Mouse (Mus musculus) monocyte, adult 2 months (primary cell): ENCODE data around the gene Narfl.

Experiments used
- DNase-seq, 2 experiments: peaks; one replicate each; pipeline ENCODE4 v3.0.0; 2022; ENCODE audit warnings: low spot score in 2 of 2, low read depth in 1 of 2

The Narfl gene

DNA sequence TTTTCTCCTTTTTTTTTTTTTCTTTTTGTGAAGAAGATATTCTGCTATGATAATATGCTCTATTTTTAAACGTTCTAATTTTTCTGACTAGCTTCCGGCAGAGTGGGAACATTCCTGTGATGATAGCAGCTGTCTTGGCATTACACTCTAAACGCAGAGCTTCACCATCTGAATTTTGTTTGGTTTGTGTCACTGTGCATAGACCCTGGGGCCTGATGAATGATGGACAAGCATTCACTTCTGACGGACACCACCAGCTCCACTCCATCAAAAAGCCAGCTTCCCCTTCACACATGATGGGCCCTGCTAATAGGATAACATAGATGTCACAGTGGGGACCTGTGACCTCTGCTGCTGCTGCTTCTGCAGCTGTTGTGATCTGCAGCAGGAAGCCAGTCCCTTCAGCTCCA lies 12.0 kb upstream of the Narfl start:
- no peak for DNase-seq

GRCm38 (mm10) chr17:25762591-25762990 lies 11.0 kb upstream of the Narfl start:
- DNase-seq = no peak

DNA sequence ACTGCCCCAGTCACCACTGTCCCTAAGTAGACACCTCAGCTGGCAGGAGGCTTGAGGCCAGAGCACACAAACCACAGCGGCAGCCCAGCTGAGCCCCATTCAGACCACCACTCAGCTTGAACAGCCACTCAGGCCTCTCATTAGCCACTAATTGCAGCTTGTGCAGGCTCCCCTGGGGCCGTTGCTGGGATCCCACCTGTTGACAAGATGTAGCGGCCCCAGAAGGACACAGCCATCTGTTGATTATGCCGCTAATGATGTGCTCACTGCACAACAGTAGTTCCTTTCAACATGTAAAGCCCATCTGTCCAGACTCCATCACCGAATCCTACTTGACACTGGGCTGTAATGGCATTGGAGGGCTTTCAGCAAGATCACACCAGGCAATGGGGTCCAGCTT lies 7.7 kb upstream of the Narfl start:
- no peak for DNase-seq

DNA sequence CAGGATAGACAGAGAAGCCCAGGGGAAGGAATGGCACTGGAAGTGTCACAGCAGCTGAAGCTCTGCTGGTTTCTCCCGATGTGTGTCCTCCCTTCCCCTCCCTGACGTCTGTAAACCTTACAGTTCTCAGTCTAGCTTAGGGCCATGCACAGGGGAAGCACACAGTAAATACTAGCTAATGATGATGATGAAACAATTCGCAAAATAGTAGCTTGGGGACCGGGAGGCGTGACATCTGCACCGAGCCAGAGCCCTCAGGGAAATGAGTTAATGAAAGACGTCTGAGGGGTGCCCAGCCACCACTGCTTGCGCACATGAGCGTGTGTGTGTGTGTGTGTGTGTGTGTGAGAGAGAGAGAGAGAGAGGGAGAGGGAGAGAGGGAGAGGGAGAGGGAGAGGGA lies 4.2 kb upstream of the Narfl start:
- DNase-seq = no peak

DNA sequence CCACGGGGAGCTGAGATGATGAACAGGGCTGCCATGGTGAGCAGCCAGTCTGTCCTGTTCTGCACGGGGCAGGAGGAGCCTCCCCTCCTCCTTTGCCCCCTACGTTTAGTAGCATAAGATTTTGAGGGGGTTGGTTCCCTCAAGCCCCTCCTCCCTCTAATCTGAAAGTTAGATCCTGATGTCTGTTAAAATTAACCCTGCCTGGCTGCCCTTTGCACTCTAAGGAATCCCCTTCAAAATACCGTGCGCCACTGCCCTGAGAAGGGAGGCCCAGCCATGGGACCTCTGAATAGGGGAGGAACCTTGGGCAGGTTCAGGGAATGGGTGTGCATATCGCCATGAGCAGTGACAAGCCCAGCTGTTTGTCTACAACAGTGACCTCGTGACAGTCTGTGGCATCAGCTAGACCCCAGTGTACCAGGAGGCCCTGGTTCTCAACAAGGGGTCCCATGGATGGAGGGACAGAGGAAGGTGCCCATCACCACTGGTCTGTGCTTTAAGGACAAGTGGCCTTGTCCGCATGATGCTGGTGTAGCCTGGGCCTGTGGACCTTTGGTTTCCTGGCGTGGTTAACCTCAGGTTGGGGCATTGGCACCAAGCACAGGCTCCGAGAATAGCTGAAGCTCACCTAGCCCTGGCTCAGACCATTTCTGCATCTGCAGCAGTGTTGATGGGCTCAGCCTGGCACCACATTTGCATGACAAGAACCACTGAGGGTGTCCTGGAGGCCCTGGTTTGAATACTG lies 1.9 kb downstream of the Narfl start:
- no peak for DNase-seq

DNA sequence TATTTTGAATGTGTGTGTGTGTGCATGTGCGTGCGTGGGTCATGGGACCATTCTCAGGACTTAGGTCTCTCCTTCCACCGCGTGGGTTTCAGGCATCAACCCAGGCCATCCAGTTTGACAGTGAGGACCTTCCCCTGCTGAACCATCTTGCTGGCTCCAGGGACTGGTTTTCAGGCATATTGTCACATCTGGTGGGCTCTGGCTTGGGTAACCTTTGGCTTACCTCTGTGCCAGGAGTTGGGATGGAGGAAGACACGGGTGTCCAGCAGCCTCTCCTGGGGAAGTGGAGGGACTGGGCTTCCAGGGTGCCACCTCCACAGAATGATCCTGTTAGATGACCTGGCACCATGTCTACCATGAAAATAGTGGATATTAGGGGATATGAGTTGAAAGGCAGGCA lies 4.4 kb downstream of the Narfl start:
- DNase-seq = no peak

DNA sequence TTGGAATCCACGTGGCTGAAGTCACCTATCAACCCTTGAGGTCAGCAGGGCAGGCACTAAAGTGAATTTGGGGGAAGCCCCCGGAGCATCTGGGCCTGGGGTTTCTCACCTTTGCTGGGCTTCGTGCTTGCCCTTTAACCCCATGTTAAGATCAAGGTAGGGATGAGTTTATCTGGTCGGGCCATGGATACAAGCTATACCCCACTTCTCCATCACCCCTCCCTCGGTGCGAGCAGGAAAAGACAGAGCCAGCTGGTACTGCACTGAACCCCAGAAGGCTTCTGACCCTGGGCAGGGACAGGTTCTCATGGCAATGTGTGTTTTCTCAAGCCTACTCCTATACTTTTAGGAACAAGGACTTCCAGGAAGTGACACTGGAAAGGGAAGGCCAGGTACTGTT lies 7.8 kb downstream of the Narfl start:
- DNase-seq = no peak

DNA sequence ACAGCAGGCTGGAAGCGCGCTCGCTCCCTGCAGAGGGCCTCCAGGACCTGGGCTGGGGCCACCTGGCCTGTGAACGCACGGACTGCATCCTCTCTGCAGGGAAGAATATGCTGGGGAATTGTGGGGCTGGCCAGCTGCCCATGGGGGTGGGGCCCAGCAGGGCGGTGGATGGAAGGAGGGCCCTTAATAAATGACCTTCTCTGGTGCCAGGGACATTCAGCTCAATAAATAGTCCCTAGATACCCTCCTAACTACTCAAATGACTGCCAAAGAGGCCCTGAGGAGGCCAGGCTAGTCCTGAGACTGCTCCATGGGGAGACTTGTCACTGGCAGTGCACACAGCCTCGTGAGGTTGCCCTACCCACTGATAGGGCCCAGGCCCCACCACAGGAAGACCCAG lies 9.5 kb downstream of the Narfl start:
- DNase-seq = no peak

- no peak for DNase-seq
Observed at GRCm38 (mm10) chr17:25783861-25784574, 10.4 kb downstream of the Narfl start.

DNA sequence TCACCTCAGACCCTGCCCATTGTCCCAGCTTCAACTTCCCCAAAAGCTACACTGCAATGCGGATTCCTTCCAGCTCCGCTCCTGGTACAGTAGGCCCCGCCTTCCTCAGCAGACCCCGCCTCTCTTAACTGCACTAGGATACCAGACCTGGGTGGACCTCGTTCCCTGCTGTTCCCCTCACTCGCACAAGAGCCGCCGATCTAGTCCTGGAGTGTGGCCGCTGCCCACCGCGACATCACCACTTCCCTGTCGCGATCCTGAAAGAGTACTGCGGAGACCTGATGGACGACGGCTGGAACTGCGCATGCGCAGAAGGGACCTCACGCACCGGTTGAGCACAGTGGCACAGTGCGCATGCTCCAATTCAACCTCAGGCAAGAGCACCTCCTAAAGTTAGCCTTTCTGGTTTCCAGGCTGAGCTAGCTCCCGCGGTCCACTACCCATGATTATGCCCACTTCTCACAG lies 11.7 kb downstream of the Narfl start, which contains the start of gene Haghl:
Gene Haghl (minus strand): TSS at position 393 of the 465 bp plus-strand sequence.
- DNase-seq = peak; percentile 83 to 93

DNA sequence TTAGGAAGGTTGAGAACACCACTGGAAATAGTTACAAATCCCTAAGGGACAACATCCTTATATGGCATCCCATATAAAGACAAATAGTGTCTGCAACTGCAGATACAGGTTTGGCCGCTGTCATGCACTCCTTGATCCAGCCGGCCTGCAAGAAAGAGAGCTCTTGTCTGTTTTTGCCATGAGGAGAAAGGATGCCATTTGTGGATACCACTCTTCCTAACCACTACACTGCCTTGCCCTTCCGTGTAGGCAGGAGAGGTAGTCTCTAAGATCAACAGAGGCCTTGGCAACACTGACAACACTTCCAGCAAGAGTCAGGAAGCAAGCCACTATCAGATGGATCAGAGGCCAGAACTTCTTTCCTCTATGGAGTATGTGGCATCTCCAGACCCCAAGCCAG lies 12.7 kb downstream of the Narfl start, which contains the start of gene Ccdc78:
Gene Ccdc78 (plus strand): TSS at position 301 of the 400 bp plus-strand sequence.
- no peak for DNase-seq

GRCm38 (mm10) chr17:25786781-25787504 lies 13.4 kb downstream of the Narfl start:
- no peak for DNase-seq

DNA sequence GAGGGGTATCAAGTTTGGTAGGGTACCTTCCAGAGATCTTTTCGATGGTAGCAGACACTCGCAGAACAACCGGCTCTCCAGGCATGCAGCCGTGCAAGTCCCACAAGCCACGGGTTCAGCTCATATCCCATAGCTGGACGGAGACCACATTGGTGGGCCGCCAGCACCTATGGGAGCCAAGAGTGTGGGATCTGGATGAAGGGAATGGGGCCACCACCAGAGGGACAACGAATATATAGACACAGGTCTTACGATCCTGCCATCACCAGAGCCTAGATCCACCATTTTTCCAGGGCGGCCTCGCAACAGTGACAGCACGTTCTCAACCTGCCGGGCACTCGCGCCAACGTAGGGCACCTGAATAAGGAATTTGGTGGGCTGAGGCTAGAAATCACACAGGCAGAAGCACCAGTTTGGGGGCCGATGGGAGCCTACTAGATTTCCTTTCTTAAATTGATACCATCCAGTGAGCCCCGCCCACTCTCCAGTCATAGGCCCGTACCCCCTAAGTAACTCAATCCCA lies 17.8 kb downstream of the Narfl start:
- DNase-seq = no peak

- peak; percentile 49 to 75 for DNase-seq
Observed at GRCm38 (mm10) chr17:25791843-25792527, 18.4 kb downstream of the Narfl start.

GRCm38 (mm10) chr17:25792615-25793014 lies 19.0 kb downstream of the Narfl start, which contains the start of gene Fam173a:
Gene Fam173a, minus strand, starts transcription at chr17:25792901.
- no peak for DNase-seq

- DNase-seq = no peak
Observed at GRCm38 (mm10) chr17:25794197-25794596, 20.6 kb downstream of the Narfl start.

GRCm38 (mm10) chr17:25794998-25795397 lies 21.4 kb downstream of the Narfl start:
- no peak for DNase-seq

- no peak for DNase-seq
Observed at GRCm38 (mm10) chr17:25795609-25796092, 22.1 kb downstream of the Narfl start, which contains the start of gene AC134908.4. Gene AC134908.4, minus strand, starts transcription at chr17:25795659.

DNA sequence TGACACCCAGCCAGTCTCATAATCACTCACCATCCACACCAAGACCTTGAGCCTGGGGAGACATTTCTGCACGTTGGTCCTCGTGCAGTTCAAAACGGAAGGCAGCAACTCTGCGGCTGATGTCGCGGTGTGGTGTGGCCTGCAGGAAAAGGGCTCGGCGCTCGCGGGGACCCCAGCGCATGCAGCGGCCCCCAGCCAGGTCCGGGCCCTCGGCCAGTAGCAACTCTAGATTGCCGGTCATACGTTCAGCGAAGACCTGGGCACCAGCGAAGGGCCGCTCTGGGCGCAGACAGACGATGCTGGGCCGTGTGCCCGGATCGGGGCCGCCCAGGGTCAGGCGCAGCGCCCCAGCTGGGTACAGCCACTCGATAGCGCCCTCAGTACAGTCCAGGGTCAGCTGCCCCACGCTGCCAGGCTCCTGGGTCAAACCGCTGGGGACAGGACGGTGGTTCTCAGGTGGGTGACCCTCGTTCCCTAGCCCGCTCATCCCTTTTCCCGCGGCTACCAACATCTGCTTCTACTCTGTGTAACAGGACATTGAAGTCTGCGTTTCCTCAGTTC lies 22.7 kb downstream of the Narfl start:
- no peak for DNase-seq

DNA sequence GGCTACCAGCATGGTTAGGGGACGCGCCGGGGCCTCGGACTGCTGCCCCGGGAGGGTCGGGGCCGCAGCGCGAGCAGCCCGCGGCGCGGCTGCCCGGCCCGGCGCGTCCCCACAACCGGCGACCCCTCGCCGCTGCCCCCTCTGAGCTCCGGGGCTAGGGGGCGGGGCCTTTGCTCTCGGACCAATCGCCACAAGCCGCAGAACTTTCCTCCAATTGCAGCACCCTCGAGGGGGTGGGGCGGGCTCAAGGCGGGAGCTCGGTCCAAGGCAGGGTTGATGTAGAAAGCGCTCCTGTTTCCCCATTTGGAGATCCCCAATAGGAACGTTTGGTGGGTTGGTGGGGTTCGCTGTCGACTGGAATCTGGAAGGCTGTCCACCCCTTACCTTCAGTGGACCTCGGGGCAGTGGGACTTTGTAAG lies 23.4 kb downstream of the Narfl start, which contains the start of gene Metrn:
Gene Metrn (minus strand): TSS at position 186 of the 419 bp plus-strand sequence.
- peak; percentile 55 to 65 for DNase-seq
